Mouse (Mus musculus) adipocyte (in vitro differentiated cells): ENCODE measurements around the gene Negr1.

Source experiments
- DNase-seq: peaks from one replicate; pipeline ENCODE4 v3.0.0-alpha.2; 2016; ENCODE audit warnings: low spot score

The Negr1 gene

GRCm38 (mm10) chr3:156690059-156690605 lies 128.5 kb downstream of the Negr1 start:
- no peak for DNase-seq

GRCm38 (mm10) chr3:156698687-156699086 lies 137.1 kb downstream of the Negr1 start:
- no peak for DNase-seq

GRCm38 (mm10) chr3:156703241-156703640 lies 141.6 kb downstream of the Negr1 start:
- no peak for DNase-seq

DNA sequence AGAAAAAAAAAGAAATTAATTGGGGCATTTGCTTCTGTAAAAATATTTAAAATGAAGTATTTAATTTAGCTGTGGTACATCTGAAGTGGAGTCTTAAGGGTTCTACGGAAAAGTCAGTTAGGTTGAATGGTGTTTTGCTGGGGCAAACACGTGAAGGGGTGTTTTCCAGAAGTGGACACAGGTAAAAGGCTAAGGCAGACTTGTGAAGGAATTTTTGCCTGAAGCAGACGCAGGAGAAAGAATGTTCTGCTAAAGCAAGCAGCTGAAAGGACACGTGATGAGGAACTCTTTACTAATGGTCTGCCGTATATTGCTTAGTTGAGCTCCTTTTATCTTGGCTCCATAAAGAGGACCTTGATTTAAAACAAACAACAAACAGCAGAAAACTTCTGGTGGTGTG lies 148.6 kb downstream of the Negr1 start:
- no peak for DNase-seq

- DNase-seq, result no peak
Observed at GRCm38 (mm10) chr3:156710693-156711092, 149.1 kb downstream of the Negr1 start.

GRCm38 (mm10) chr3:156736335-156736734 lies 174.7 kb downstream of the Negr1 start:
- no peak for DNase-seq

DNA sequence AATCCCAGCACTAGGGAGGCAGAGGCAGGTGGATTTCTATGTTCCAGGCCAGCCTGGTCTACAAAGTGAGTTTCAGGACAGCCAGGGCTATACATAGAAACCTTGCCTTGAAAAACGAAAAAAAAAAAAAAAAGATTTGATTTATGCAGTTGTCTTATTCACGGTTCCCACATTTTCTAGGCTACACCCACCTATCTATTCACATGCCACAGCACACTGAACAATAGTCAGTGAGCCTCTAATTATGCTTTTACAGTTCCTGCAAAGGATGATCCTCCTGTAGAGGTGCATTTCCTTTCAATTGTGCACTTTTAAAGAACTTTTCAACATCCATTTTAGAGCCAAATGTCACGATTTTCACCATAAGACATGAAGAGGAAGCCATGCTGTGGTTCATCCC lies 177.9 kb downstream of the Negr1 start:
- DNase-seq, result no peak

GRCm38 (mm10) chr3:156743266-156743665 lies 181.7 kb downstream of the Negr1 start:
- DNase-seq, result peak; percentile 12

GRCm38 (mm10) chr3:156745218-156745770 lies 183.7 kb downstream of the Negr1 start:
- no peak for DNase-seq

DNA sequence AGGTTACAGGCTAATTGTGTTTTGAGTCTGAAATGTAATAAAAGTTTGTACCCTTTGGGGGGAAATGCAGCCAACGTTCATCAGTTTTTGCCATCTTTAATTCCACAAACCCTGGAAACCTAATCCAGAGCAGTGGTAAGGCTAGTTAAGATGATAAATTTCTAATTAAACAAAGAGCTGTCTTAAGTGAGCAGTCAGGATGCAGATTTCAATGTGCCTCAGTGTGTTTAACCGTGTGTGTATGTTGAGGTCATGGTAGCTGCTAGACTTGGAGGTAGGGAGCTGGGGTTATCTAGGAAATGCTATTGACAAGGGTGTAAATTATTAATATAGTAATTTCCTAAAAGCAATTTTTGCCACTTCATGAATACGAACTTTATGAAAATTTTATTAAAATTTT lies 185.9 kb downstream of the Negr1 start:
- DNase-seq, result no peak

DNA sequence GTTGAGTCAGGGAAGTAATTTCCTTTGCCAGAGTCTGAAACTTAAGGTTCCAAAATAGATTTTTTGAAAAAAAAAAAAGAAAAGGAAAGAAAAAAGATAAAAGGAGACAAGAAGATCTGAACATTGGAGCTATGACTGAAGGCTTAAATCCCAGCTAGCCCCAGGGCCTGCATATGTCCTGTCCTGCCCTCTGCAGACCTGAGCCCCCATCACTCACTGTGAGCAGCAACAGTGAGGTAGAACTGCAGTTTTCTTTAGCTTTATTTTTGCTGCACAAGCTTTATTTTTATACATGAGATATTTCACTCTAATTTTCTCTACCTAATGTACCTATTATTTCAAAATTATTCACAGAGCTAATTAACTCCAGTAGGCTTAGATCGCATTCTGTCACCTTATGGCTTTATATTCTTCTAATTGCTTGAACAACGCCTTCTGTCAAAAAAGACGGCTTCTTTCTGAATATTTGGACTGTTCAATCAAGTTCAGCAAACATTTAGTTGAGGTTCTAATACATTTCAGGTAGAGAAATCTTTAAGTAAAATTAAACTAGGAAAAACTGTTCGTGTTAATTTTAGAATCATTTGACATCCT lies 192.3 kb downstream of the Negr1 start:
- no peak for DNase-seq

DNA sequence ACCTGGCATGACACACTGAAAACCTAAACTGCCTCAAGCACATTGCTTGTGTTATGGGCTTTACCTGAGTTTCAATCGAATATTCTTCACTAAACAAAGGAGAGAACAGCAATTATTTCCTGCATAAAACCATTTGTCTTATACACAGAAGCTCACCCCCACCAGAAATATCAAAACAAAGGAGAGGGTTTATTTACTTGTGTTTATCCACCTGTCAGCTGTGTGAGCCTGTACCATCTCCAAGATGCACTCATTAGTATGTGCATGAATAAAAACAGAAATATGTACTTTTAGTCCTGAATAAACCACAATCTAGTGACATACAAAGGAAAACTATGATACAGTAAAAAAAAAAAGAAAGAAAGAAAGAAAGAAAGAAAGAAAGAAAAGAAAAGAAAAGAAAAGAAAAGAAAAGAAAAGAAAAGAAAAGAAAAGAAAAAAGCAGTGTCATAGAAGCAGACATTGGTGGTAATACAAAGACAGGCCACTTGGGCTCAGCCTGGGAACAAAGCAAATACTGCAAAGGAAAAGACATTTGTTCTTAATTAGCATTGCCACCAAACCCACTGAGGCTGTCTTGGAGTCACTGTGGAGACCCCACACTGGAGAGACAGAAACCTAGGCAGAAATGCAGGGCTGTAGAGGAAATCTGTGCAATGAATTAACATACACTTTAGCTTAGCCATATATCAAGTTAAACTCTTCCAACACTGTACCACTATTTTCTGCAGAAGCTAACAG lies 193.4 kb downstream of the Negr1 start:
- no peak for DNase-seq

- DNase-seq, result no peak
Observed at GRCm38 (mm10) chr3:156765015-156765414, 203.4 kb downstream of the Negr1 start.

DNA sequence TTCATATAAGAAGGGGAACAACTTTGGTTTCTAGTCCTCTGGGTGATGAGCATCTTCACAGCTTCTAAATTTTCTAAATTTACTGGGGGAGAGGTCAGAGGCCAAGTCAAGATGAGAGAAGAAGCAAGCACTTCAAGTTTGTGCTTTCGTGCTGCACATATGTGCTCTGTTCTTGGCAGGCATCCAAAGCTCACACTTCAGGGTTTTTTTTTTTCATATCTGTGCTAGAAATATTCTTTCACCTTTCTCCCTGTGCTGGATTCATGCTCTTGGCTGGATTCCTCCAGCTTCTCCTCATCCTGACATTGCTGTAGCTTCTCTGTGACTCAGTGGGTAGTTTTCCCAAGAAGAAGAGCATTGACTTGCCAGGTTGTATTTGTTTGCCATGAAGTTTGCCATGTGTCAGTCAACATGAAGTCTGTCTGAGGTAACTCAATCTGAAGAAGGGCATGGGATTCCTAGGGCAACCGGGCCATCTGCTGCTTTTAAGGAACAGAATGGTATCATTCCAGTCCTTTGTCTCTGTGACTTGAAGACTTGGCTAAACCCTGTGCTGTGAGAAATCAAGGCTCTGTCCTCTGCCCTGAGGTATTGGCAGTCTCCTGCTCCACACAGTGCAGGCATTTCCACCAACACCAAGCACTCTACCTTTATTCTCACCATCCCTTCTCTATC lies 204.7 kb downstream of the Negr1 start:
- no peak for DNase-seq

GRCm38 (mm10) chr3:156771626-156772025 lies 210.0 kb downstream of the Negr1 start:
- DNase-seq, result no peak

DNA sequence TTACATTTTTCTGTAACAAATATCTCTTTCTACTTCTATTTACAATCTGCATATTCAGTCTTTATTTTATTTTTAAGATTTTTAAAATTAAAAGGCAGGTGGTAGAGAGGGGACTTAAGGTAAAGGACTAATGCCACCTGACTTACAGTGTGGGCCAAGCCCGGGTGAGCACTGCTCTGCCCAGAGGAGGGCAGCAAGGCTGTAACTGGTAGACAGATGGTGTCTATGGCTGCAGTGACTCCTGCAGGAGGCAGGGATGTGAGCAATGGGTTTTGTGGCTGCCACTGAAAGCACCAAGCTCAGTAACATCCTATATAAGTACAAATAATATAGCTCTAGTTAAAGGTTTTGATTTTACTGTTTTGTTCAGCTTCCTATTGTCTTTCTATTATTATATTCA lies 210.5 kb downstream of the Negr1 start:
- no peak for DNase-seq

GRCm38 (mm10) chr3:156784309-156784852 lies 222.8 kb downstream of the Negr1 start:
- no peak for DNase-seq

GRCm38 (mm10) chr3:156786355-156786754 lies 224.8 kb downstream of the Negr1 start:
- no peak for DNase-seq

GRCm38 (mm10) chr3:156791234-156791633 lies 229.6 kb downstream of the Negr1 start:
- DNase-seq, result no peak

GRCm38 (mm10) chr3:156792743-156793142 lies 231.1 kb downstream of the Negr1 start:
- DNase-seq, result no peak

- DNase-seq, result no peak
Observed at GRCm38 (mm10) chr3:156794091-156794490, 232.5 kb downstream of the Negr1 start.

DNA sequence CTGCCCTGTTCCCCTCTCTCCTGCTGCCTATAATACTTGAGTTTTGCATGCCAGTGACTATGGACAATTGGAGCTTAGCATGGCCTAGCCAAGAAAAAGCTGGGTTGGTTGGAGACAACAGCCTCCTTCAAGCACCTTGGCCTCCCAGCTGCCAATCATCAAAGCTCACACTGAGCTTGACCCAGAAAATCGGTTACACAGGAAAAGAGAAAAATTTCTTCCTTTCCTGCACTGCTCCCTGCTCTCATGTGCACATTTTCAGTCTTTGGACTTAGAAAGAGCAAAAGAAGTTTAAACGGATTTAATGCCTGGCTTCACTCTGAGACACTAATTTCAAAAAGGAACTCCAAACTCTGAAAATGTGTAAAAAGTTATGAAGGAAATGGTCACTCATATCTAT lies 233.0 kb downstream of the Negr1 start:
- DNase-seq, result no peak
